Mouse (Mus musculus): Measurements from ENCODE around the gene Il31ra. TPM values are rescaled to one million over a fixed set of nuclear protein-coding genes. Genes with fewer than 3 reads are reported as not detected.
"Not testable (repeated sequence)": the region's sequence is repeated elsewhere in the genome, so short reads cannot be mapped to it uniquely, and the experiment has no call there.

Gene Il31ra
- total RNA-seq (2017) = 1.2 and 2.0 TPM in 2 replicates

DNA sequence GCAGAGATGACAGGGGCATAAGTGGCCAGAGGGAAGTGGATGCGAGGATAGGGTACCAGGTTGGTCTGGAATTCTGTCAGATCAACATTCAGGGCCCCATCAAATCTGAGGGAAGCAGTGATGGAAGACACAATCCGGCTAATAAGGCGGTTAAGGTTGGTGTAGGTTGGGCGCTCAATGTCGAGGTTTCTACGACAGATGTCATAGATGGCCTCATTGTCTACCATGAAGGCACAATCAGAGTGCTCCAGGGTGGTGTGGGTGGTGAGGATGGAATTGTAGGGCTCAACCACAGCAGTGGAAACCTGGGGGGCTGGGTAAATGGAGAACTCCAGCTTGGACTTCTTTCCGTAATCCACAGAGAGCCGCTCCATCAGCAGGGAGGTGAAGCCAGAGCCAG, at the start of gene Il31ra:
TSS of gene Il31ra (minus strand) at position 101 of the 400 bp plus-strand sequence.
- not testable (repeated sequence) for ATAC-seq (replicated peaks in 1 of 2; ENCODE audit: insufficient read depth in 1 of 2, low FRiP score in 2 of 2, low TSS enrichment in 1 of 2, low read depth in 1 of 2, poor library complexity in 2 of 2, severe bottlenecking in 2 of 2)

DNA sequence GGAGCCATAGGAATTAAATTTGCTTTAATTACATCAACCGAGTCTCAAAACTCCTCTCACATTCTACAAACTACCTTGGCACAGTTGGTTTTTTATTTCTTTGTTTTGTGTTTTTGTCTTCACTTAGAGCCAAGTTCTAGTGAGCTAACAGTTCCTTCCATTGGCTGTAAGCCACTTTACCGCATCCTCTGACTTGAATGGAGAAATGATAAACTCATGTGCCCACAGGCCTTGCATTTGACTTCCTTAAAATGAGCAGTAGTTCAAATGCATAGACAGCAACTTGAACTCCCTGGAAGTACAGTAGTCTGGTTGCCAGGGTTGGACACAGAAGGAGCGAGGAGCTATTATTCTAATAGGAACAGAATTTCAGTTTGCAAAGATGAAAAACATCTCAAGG, 48.7 kb upstream of the Il31ra start:
- ATAC-seq (replicated peaks in 1 of 2; ENCODE audit: insufficient read depth in 1 of 2, low FRiP score in 2 of 2, low TSS enrichment in 1 of 2, low read depth in 1 of 2, poor library complexity in 2 of 2, severe bottlenecking in 2 of 2) = peak; percentile 44 to 53; a peak in 1 of 4 replicates

DNA sequence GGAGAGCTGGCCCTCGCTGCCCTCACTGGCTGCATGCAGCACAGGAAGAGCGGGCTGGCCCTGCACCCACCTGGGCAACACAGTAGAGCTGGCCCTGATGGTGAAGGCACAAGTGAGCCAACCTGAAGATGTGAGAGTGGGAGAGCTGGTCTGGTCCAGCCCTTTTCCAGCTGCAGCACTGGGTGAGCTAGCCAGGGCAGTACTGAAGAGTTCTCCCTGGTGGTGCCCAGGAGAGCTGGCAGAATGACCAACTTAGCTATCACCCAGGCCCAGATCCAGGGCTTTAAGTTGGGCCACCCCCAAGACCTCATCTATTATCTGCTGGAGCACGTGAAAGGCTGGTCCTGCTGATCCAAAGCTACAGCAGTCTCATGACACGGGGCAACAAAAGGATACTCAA, 45.0 kb upstream of the Il31ra start:
- peak; percentile 28 to 34; a peak in 1 of 4 replicates for ATAC-seq (replicated peaks in 1 of 2; ENCODE audit: insufficient read depth in 1 of 2, low FRiP score in 2 of 2, low TSS enrichment in 1 of 2, low read depth in 1 of 2, poor library complexity in 2 of 2, severe bottlenecking in 2 of 2)

DNA sequence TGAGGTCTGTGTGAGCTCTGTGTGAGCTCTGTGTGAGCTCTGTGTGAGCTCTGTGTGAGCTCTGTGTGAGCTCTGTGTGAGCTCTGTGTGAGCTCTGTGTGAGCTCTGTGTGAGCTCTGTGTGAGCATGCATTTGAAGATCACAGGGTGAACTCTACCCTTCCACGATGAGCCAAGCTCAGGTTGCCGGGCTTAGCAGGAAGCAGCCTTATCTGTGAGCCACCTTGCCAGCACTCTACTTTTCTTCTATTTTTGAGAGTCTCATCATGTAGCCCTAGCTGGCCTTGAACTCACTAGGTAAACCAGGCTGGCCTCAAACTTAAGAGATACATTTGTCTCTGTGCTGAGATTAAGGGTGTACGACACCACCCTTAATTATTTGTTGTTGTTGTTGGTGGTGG, 42.3 kb upstream of the Il31ra start:
- no peak for ATAC-seq (replicated peaks in 1 of 2; ENCODE audit: insufficient read depth in 1 of 2, low FRiP score in 2 of 2, low TSS enrichment in 1 of 2, low read depth in 1 of 2, poor library complexity in 2 of 2, severe bottlenecking in 2 of 2)

DNA sequence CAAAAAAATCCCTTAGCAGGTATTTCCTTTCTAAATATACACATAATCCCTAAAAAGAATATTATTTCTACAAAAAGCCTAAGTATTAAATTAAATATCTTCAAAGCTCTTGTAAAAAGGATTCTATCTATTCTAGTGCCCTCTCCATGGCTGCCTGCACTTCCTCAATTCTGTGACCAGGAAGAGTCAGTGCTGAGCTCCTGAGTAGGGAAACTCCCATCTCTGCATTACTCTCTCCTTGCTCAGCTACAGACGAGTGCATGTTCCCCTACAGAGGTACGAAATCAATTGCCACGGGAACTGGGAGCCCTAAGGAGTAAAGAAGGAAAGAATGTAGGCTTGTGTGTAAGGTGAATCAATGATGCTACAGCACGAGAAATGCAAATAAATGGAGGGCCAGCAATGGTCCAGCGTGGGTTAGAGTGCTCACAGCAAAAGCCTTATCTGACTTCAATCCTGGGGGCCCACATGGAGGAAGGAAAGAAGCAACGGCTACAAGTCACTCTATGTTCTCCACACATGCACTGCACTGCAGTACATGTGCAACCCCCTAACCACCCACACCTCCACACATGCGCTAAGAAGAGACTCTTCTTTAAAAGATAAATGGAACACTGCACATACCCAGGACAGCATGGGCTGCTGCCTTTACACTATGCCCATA, 41.1 kb upstream of the Il31ra start:
- peak; percentile 77 to 91 for ATAC-seq (replicated peaks in 1 of 2; ENCODE audit: insufficient read depth in 1 of 2, low FRiP score in 2 of 2, low TSS enrichment in 1 of 2, low read depth in 1 of 2, poor library complexity in 2 of 2, severe bottlenecking in 2 of 2)

DNA sequence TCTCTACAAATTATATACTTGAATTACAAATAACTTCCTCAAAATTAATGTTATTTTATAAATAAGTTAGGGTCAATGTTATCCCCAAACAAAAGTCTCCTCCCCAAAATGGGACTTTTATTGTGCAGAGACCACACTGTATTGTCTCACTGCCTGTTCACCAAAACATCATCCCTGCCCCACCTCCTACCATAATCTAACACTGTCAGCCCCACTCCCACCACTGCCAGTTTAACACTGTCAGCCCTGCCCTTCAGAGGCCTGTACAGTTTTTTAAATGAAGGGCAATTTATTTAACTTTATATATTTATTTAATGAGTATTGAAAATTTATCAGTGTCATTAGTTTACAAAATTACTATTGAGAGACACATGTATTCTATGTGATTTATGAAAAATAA, 31.4 kb upstream of the Il31ra start:
- no peak for ATAC-seq (replicated peaks in 1 of 2; ENCODE audit: insufficient read depth in 1 of 2, low FRiP score in 2 of 2, low TSS enrichment in 1 of 2, low read depth in 1 of 2, poor library complexity in 2 of 2, severe bottlenecking in 2 of 2)

DNA sequence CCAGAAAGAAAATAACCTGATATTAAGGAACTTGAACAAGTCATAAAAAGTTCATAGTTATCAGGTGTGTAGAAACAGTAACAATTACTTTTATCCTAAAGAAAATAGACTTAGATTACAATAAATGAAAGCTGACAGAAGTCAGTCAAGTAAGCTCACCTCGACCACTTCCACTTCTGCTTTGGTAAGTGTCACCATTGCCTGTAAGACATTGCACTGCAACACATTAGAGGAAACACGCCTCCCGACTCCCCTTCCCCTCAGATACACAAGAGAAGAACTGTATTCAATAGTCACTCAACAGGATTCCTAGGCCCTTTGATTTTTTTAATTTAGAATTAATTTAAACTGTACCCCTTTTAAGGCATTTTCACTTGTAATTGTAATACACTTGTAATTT, 30.5 kb upstream of the Il31ra start:
- peak; percentile 59 to 60; a peak in 2 of 4 replicates for ATAC-seq (replicated peaks in 1 of 2; ENCODE audit: insufficient read depth in 1 of 2, low FRiP score in 2 of 2, low TSS enrichment in 1 of 2, low read depth in 1 of 2, poor library complexity in 2 of 2, severe bottlenecking in 2 of 2)

DNA sequence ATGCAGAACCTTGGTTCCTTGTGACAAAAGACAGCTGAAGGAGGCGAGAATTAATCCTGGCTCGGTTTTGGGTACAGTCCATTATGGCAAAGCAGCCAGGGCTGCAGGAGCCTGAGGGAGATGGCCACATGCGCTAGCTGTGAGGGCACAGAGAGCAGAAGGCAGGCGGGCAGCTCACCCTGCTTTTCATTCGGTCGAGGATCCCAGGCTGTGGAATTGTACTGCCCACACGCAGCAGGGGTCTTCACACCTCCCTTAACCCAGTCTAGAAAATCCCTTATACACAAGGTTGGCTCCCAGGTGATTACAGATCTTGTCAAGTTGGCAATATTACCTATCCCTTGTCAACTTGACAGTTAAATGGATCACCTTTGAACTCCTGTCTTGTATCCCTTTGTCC, 29.5 kb upstream of the Il31ra start:
- ATAC-seq (replicated peaks in 1 of 2; ENCODE audit: insufficient read depth in 1 of 2, low FRiP score in 2 of 2, low TSS enrichment in 1 of 2, low read depth in 1 of 2, poor library complexity in 2 of 2, severe bottlenecking in 2 of 2) = no peak

DNA sequence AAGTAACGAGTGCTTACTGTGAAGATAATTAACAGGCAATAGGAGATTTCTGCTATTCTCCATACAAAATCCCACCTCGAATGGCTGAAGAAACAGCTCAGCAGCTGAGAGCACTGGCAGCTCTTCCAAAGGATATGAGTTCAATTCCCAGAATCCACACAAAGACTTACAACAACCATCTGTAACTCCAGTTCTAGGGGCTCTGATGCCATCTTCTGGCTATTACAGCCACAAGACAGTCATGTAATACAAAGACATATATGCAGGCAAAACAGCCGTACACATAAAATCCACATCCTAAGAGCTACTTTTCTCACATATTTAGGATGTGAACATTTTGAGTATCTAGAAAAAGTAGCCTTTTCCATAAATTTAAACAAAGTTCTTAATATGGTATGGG, 27.4 kb upstream of the Il31ra start:
- no peak for ATAC-seq (replicated peaks in 1 of 2; ENCODE audit: insufficient read depth in 1 of 2, low FRiP score in 2 of 2, low TSS enrichment in 1 of 2, low read depth in 1 of 2, poor library complexity in 2 of 2, severe bottlenecking in 2 of 2)

DNA sequence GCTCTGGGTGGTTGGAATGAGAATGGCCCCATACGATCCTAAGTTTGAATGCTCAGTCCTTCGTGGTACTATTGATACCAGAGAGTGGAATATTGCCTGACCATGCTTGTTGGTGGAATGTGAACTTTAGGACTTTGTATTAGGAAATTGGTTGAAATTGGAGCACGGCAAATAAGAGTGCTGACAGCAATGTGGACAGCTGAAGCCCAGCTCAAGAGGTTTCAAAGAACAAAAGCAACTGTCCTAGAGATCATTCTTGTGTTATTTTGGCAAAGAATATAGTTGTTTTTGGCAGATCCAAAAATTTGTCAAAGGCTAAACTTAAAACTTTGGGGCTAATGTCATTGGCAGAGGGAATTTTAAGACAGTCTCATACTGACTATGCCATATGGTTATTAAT, 14.4 kb upstream of the Il31ra start:
- ATAC-seq (replicated peaks in 1 of 2; ENCODE audit: insufficient read depth in 1 of 2, low FRiP score in 2 of 2, low TSS enrichment in 1 of 2, low read depth in 1 of 2, poor library complexity in 2 of 2, severe bottlenecking in 2 of 2) = no peak

DNA sequence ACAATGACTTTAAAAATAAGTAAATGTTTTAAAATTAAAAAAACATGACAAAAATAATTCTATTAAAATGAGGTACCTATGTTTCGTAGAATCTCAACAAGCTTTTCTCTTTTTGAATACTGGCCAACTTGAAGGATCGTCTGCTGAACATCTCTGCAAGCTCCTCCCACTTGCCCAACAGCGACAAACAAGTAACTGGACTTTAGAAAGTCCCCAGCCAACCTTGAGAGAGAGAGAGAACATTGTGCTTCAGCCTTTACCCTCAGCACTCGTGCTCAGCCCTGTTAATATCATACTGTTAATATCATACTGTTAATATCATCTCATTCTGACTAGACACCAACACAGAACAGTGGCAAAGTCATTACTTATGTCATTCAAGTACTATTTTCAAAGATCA, 10.3 kb upstream of the Il31ra start:
- no peak for ATAC-seq (replicated peaks in 1 of 2; ENCODE audit: insufficient read depth in 1 of 2, low FRiP score in 2 of 2, low TSS enrichment in 1 of 2, low read depth in 1 of 2, poor library complexity in 2 of 2, severe bottlenecking in 2 of 2)

DNA sequence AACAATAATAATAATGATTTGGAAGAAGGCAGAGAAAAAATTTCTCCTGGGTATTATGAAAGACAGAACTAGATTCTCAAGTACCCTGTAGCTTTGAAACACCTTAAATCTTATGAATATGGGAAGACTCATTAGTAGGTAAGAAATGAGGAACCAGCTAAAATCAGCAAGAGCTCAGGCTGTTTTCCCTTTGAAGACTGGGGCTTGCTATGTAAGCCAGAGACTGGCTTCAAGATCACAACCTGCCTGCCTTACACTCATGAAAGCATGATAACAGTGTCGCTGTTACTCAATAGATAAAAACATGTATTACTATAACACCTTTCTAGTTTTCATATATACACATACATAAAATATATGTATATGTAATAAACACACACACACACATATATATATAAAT, 9.7 kb upstream of the Il31ra start:
- ATAC-seq (replicated peaks in 1 of 2; ENCODE audit: insufficient read depth in 1 of 2, low FRiP score in 2 of 2, low TSS enrichment in 1 of 2, low read depth in 1 of 2, poor library complexity in 2 of 2, severe bottlenecking in 2 of 2) = no peak

DNA sequence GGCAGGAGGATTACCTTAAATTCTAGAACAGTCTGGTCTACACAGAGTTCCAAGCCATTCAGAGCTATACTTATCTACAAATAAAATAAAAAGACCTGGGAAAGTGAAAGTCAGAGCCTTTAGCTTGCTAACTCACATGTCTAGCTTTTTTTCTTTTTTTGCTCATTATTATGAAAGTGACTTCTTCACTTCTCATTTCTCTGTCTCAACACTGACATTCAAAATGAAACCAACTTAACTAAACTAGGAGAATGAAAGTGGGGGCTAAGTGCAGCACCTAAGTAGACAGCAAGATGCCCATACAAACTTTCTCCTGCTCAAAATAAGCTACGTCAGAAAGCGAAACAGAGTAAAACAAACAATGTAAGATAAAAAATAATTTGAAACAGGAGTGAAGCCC, 8.4 kb upstream of the Il31ra start:
- no peak for ATAC-seq (replicated peaks in 1 of 2; ENCODE audit: insufficient read depth in 1 of 2, low FRiP score in 2 of 2, low TSS enrichment in 1 of 2, low read depth in 1 of 2, poor library complexity in 2 of 2, severe bottlenecking in 2 of 2)

DNA sequence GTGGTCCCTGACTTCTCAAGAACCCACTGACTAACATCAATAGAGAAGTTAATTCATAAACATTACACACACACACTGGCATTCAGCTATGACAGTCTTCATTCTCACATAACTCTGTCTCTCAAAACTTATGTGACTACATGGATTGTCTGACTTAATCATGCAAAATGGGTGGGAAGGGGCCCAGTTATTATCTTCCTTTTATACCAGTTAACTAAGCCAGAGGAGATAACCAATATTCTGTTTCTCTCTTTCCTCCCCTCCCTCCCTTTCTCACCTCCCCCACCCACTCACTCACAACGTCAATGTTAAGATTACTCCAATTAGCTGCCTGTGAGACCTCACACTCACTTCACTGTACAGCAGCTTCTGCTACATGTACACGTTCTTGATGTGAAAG, 3.9 kb downstream of the Il31ra start:
- no peak for ATAC-seq (replicated peaks in 1 of 2; ENCODE audit: insufficient read depth in 1 of 2, low FRiP score in 2 of 2, low TSS enrichment in 1 of 2, low read depth in 1 of 2, poor library complexity in 2 of 2, severe bottlenecking in 2 of 2)

DNA sequence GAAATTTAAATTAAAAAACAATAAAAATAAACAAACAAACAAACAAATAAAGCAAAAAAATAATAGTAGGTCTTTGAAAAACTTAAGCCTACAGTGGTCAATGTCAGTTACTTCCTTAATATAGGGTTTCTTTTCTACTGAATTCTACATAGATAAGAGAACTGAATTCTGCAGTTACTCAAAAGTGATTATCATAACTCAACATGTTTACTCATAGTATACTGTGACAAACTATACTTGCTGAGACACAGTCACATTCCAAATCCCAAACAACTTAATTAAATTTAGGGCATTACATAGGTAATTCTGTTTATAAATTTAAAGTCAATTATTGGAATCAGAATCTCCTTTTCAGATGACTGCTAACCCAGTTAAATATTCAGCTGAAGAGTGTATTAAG, 4.5 kb downstream of the Il31ra start:
- no peak for ATAC-seq (replicated peaks in 1 of 2; ENCODE audit: insufficient read depth in 1 of 2, low FRiP score in 2 of 2, low TSS enrichment in 1 of 2, low read depth in 1 of 2, poor library complexity in 2 of 2, severe bottlenecking in 2 of 2)

DNA sequence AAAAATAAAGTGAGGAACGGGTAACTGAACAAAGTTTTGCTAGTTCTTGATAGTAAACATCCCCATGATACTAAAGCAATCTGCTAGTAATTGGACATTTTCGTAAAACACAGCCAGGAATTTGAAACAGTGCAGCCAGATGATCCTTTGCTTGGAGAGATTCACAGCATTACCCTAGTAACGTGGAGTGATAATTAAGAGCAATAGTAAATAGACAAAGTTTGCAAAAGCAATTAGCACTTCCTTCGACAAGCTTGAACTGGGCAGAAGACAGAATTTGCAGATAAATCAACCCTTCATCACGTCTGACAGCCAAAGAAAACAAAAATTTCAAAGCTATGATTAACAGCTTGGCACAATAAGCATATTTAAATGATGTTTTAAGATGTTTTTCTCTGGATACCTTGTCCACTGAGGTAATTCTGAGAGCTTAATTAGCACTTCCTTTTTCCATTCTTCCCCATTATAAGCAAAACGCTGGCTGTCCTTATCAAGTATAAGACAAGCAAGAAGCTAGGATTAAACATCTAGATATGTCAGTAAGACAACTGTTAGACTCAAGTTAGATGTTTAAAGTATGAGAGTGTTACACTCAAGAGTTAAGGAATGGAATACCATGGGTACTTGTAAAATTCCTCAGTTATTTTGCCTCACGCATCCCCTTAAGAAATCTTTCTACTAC, 9.5 kb downstream of the Il31ra start:
- no peak for ATAC-seq (replicated peaks in 1 of 2; ENCODE audit: insufficient read depth in 1 of 2, low FRiP score in 2 of 2, low TSS enrichment in 1 of 2, low read depth in 1 of 2, poor library complexity in 2 of 2, severe bottlenecking in 2 of 2)

DNA sequence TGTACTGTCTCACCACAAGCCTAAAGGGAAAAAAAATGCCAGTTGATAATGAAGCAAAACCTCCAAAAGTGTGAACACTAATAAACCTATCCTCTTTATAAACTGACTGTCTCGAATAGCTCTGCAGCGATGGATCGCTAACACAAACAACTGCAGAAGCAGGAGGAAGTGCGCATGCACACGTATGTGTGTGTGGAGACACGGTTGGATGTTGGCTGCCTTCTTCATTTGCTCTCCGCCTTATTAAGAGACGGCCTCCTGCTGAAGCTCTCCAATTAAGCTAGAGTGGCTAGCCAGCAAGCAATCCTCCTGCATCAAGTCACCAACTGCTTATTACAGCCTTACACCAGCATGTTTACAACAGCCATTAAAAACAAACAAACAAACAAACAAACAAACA, 11.9 kb downstream of the Il31ra start:
- no peak for ATAC-seq (replicated peaks in 1 of 2; ENCODE audit: insufficient read depth in 1 of 2, low FRiP score in 2 of 2, low TSS enrichment in 1 of 2, low read depth in 1 of 2, poor library complexity in 2 of 2, severe bottlenecking in 2 of 2)

DNA sequence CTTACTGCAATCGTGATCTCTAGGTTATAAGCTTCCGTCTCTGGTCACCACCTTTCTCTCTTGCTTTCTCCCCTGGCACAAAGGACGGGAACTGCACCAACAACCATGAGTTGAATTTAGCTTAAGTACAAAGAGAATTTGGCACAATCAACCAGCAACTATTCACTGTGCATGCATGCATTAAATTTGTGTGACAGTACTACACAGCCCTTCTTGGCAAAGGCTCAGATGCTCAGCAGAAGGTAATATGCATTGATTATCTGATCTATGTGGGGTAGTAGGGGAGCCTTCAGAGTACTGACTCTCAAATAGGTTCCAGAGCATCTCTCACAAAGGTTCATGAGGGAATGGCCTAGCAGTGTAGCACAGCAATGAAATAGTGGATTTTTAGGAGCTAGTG, 12.4 kb downstream of the Il31ra start:
- ATAC-seq (replicated peaks in 1 of 2; ENCODE audit: insufficient read depth in 1 of 2, low FRiP score in 2 of 2, low TSS enrichment in 1 of 2, low read depth in 1 of 2, poor library complexity in 2 of 2, severe bottlenecking in 2 of 2) = no peak

Data from hematopoietic stem cell, adult 5-6 weeks (primary cell).